Mouse (Mus musculus) testis, adult 2 months (tissue): ENCODE results near the gene Vezf1.

Source experiments
- CTCF ChIP-seq: fragments of 200-500 bp; IDR thresholded peaks from 2 replicates; pipeline ENCODE4 v1.5.1; 2012; ENCODE audit warnings: low read depth, mild to moderate bottlenecking, inconsistent platforms, low read length, moderate library complexity; ENCODE audit not compliant: control insufficient read depth, insufficient read depth, insufficient replicate concordance
- POLR2A ChIP-seq: fragments of 200-500 bp; IDR thresholded peaks from 2 replicates; pipeline ENCODE4 v1.6.1; 2012; ENCODE audit warnings: low read depth, mild to moderate bottlenecking, inconsistent platforms, low read length, moderate library complexity; ENCODE audit not compliant: control insufficient read depth

- TF ChIP-seq POLR2A, result no peak
- TF ChIP-seq CTCF, result no peak
Observed at GRCm38 (mm10) chr11:88110031-88110594, 42.0 kb downstream of the Vezf1 start.
